Mouse (Mus musculus): ENCODE results near the gene Iqgap2. TPM values are rescaled to one million over a fixed set of nuclear protein-coding genes. Genes with fewer than 3 reads are reported as not detected.

The Iqgap2 gene
- polyA plus RNA-seq, 1 experiment from 2014 or later, result 18.4 TPM

GRCm38 (mm10) chr13:95868896-95869540 is 22.7 kb downstream of the Iqgap2 start:
- Histone ChIP-seq H3K4me2 (ENCODE audit: low read depth, low read length) (no peak overlapping the region), H3K9ac (ENCODE audit: low read length) (no peak overlapping the region), H3K4me3 (replicated peaks; ENCODE audit: low read length) (no peak overlapping the region), H3K9me3 (replicated peaks; ENCODE audit: control insufficient read depth, low read length) (no peaks in the 10 kb centered on the region), H3K27me3 (ENCODE audit: control insufficient read depth, insufficient read depth, low read length) (no peaks in the 10 kb centered on the region), H3K36me3 (ENCODE audit: control insufficient read depth, insufficient read depth, low read length) (no peaks in the 10 kb centered on the region), H3K27ac (ENCODE audit: low read length) (no peak overlapping the region), H3K4me1 (ENCODE audit: control insufficient read depth, insufficient read depth, low read length) (no peaks in the 10 kb centered on the region; the same call in 1 of the 2 replicates)
- 75% methylated on average over 8 of the region's 8 CpGs for WGBS
- ATAC-seq (ENCODE audit: insufficient read depth, low FRiP score), result 0 out of 2 replicates have a peak, but pooled peaks have one; percentile 6

GRCm38 (mm10) chr13:95862201-95862600 is 29.5 kb downstream of the Iqgap2 start:
- H3K27me3 ChIP-seq (ENCODE audit: control insufficient read depth, insufficient read depth, low read length), result no peaks in the 10 kb centered on the region
- peak; percentile 73; the same call in 1 of the 2 replicates for ATAC-seq (ENCODE audit: insufficient read depth, low FRiP score)
- H3K27ac ChIP-seq (ENCODE audit: low read length), result no peak overlapping the region
- 0 out of 2 replicates have a peak, but pooled peaks cover 4% of the 10 kb centered on the region for H3K4me1 ChIP-seq (ENCODE audit: control insufficient read depth, insufficient read depth, low read length)
- H3K9me3 ChIP-seq (replicated peaks; ENCODE audit: control insufficient read depth, low read length), result no peaks in the 10 kb centered on the region
- WGBS, result 49% methylated on average over 8 of the region's 8 CpGs
- H3K4me3 ChIP-seq (replicated peaks; ENCODE audit: low read length), result no peak overlapping the region
- no peaks in the 10 kb centered on the region for H3K36me3 ChIP-seq (ENCODE audit: control insufficient read depth, insufficient read depth, low read length)
- H3K4me2 ChIP-seq (ENCODE audit: low read depth, low read length), result no peak overlapping the region
- no peak overlapping the region for H3K9ac ChIP-seq (ENCODE audit: low read length)

- 56% methylated on average over 4 of the region's 4 CpGs for WGBS
- H3K4me2 ChIP-seq (ENCODE audit: low read depth, low read length), result no peak overlapping the region
- no peaks in the 10 kb centered on the region for H3K9me3 ChIP-seq (replicated peaks; ENCODE audit: control insufficient read depth, low read length)
- no peaks in the 10 kb centered on the region for H3K36me3 ChIP-seq (ENCODE audit: control insufficient read depth, insufficient read depth, low read length)
- ATAC-seq (ENCODE audit: insufficient read depth, low FRiP score), result no peak
- no peaks in the 10 kb centered on the region for H3K27me3 ChIP-seq (ENCODE audit: control insufficient read depth, insufficient read depth, low read length)
- H3K4me1 ChIP-seq (ENCODE audit: control insufficient read depth, insufficient read depth, low read length), result 0 out of 2 replicates have a peak, but pooled peaks cover 4% of the 10 kb centered on the region
- no peak overlapping the region for H3K4me3 ChIP-seq (replicated peaks; ENCODE audit: low read length)
- no peak overlapping the region for H3K27ac ChIP-seq (ENCODE audit: low read length)
- no peak overlapping the region for H3K9ac ChIP-seq (ENCODE audit: low read length)
Observed at GRCm38 (mm10) chr13:95859271-95859670, 32.5 kb downstream of the Iqgap2 start.

DNA sequence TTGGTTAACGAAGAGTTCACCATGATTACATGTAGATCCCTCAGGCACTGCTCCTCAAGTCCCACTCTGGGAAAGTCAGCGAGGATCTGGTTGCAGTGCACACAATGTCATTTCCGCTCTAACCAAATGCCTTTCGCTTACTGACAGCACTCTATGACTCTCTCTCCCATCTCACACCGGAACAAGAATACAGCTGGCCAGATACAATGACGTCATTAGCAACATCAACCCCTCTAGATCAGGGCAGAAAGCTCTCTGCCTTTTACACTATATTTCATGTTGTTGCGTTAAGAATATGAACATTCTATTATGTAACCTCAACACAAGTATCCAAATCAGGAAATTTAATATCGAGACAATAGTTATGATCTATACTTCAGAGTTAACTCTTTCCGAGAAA is 32.9 kb downstream of the Iqgap2 start:
- Histone ChIP-seq H3K4me1 (ENCODE audit: control insufficient read depth, insufficient read depth, low read length) (0 out of 2 replicates have a peak, but pooled peaks cover 4% of the 10 kb centered on the region), H3K27ac (ENCODE audit: low read length) (no peak overlapping the region), H3K36me3 (ENCODE audit: control insufficient read depth, insufficient read depth, low read length) (no peaks in the 10 kb centered on the region), H3K4me2 (ENCODE audit: low read depth, low read length) (no peak overlapping the region), H3K4me3 (replicated peaks; ENCODE audit: low read length) (no peak overlapping the region), H3K9ac (ENCODE audit: low read length) (no peak overlapping the region), H3K27me3 (ENCODE audit: control insufficient read depth, insufficient read depth, low read length) (no peaks in the 10 kb centered on the region), H3K9me3 (replicated peaks; ENCODE audit: control insufficient read depth, low read length) (no peaks in the 10 kb centered on the region)
- WGBS, result 81% methylated on average over 9 of the region's 9 CpGs
- ATAC-seq (ENCODE audit: insufficient read depth, low FRiP score), result no peak

GRCm38 (mm10) chr13:95855537-95855936 is 36.2 kb downstream of the Iqgap2 start:
- WGBS, result 84% methylated on average over 4 of the region's 4 CpGs
- no peaks in the 10 kb centered on the region for H3K36me3 ChIP-seq (ENCODE audit: control insufficient read depth, insufficient read depth, low read length)
- no peak overlapping the region for H3K4me3 ChIP-seq (replicated peaks; ENCODE audit: low read length)
- no peaks in the 10 kb centered on the region for H3K27me3 ChIP-seq (ENCODE audit: control insufficient read depth, insufficient read depth, low read length)
- H3K4me2 ChIP-seq (ENCODE audit: low read depth, low read length), result no peak overlapping the region
- no peak for ATAC-seq (ENCODE audit: insufficient read depth, low FRiP score)
- H3K27ac ChIP-seq (ENCODE audit: low read length), result no peak overlapping the region
- no peaks in the 10 kb centered on the region for H3K9me3 ChIP-seq (replicated peaks; ENCODE audit: control insufficient read depth, low read length)
- H3K4me1 ChIP-seq (ENCODE audit: control insufficient read depth, insufficient read depth, low read length), result no peaks in the 10 kb centered on the region
- H3K9ac ChIP-seq (ENCODE audit: low read length), result no peak overlapping the region

- ATAC-seq (ENCODE audit: insufficient read depth, low FRiP score), result no peak
- WGBS, result 61% methylated on average over 4 of the region's 4 CpGs
- Histone ChIP-seq H3K36me3 (ENCODE audit: control insufficient read depth, insufficient read depth, low read length) (no peaks in the 10 kb centered on the region), H3K9me3 (replicated peaks; ENCODE audit: control insufficient read depth, low read length) (no peaks in the 10 kb centered on the region), H3K4me1 (ENCODE audit: control insufficient read depth, insufficient read depth, low read length) (no peaks in the 10 kb centered on the region), H3K27ac (ENCODE audit: low read length) (no peak overlapping the region), H3K27me3 (ENCODE audit: control insufficient read depth, insufficient read depth, low read length) (no peaks in the 10 kb centered on the region), H3K4me3 (replicated peaks; ENCODE audit: low read length) (no peak overlapping the region), H3K4me2 (ENCODE audit: low read depth, low read length) (no peak overlapping the region), H3K9ac (ENCODE audit: low read length) (no peak overlapping the region)
Observed at GRCm38 (mm10) chr13:95851611-95852010, 40.1 kb downstream of the Iqgap2 start.

- no peaks in the 10 kb centered on the region for H3K4me1 ChIP-seq (ENCODE audit: control insufficient read depth, insufficient read depth, low read length)
- no peaks in the 10 kb centered on the region for H3K9me3 ChIP-seq (replicated peaks; ENCODE audit: control insufficient read depth, low read length)
- no peaks in the 10 kb centered on the region for H3K27me3 ChIP-seq (ENCODE audit: control insufficient read depth, insufficient read depth, low read length)
- H3K4me2 ChIP-seq (ENCODE audit: low read depth, low read length), result no peak overlapping the region
- no peaks in the 10 kb centered on the region for H3K36me3 ChIP-seq (ENCODE audit: control insufficient read depth, insufficient read depth, low read length)
- ATAC-seq (ENCODE audit: insufficient read depth, low FRiP score), result no peak
- no peak overlapping the region for H3K9ac ChIP-seq (ENCODE audit: low read length)
- WGBS, result 52% methylated on average over 5 of the region's 5 CpGs
- no peak overlapping the region for H3K4me3 ChIP-seq (replicated peaks; ENCODE audit: low read length)
- no peak overlapping the region for H3K27ac ChIP-seq (ENCODE audit: low read length)
Observed at GRCm38 (mm10) chr13:95850451-95850850, 41.3 kb downstream of the Iqgap2 start.

DNA sequence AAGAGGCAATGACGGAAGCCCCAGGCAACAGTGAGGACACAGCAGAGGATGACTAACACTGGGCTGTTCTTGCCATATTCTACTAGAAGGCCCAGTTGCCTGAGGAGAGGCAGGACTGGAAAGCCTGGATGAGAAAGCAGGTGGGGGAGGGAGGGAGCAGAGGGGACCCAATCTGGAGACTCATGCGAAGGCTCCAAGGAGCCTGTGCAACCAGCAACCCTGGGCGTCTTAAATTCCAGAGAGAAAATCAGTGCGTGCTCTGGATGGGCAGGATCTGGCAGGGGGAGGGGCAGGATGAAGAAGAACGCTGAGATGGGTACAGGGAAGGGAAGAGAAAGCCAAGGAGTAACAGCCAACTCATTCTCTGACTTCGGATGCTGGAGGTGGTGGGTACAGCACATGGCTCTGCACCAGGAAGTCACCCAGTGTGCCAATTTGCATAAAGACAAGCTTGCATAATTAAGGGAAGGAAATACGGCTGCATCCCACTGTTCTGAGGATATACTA is 42.2 kb downstream of the Iqgap2 start:
- Histone ChIP-seq H3K27ac (ENCODE audit: low read length) (no peak overlapping the region), H3K9me3 (replicated peaks; ENCODE audit: control insufficient read depth, low read length) (no peaks in the 10 kb centered on the region), H3K9ac (ENCODE audit: low read length) (no peak overlapping the region), H3K36me3 (ENCODE audit: control insufficient read depth, insufficient read depth, low read length) (no peaks in the 10 kb centered on the region), H3K27me3 (ENCODE audit: control insufficient read depth, insufficient read depth, low read length) (no peaks in the 10 kb centered on the region), H3K4me2 (ENCODE audit: low read depth, low read length) (no peak overlapping the region), H3K4me1 (ENCODE audit: control insufficient read depth, insufficient read depth, low read length) (no peaks in the 10 kb centered on the region), H3K4me3 (replicated peaks; ENCODE audit: low read length) (no peak overlapping the region)
- ATAC-seq (ENCODE audit: insufficient read depth, low FRiP score), result no peak
- 52% methylated on average over 7 of the region's 7 CpGs for WGBS

DNA sequence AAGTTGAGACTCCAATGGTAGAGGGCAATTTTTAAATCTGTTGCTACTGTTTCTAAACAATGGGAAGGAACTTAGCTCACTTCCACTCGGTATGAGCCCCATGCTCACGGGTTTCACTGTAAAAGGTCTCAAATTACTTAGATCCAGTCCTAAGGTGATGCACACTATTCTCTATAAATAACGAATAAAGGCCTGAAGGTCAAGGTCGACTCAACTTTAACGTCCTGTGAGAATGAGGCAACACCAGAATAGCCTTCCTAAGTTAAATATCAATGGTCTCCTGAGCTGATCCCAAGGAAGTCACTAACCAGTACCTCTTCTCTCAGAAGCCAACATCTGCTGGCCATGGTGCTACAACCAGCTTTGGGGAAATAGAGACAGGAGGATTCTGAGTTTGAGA is 45.4 kb downstream of the Iqgap2 start:
- Histone ChIP-seq H3K36me3 (ENCODE audit: control insufficient read depth, insufficient read depth, low read length) (no peaks in the 10 kb centered on the region), H3K27ac (ENCODE audit: low read length) (no peak overlapping the region), H3K4me3 (replicated peaks; ENCODE audit: low read length) (no peak overlapping the region), H3K4me2 (ENCODE audit: low read depth, low read length) (no peak overlapping the region), H3K9me3 (replicated peaks; ENCODE audit: control insufficient read depth, low read length) (no peaks in the 10 kb centered on the region), H3K27me3 (ENCODE audit: control insufficient read depth, insufficient read depth, low read length) (no peaks in the 10 kb centered on the region), H3K4me1 (ENCODE audit: control insufficient read depth, insufficient read depth, low read length) (no peaks in the 10 kb centered on the region), H3K9ac (ENCODE audit: low read length) (no peak overlapping the region)
- no peak for ATAC-seq (ENCODE audit: insufficient read depth, low FRiP score)
- WGBS, result 60% methylated on average over 5 of the region's 5 CpGs

Measured in stomach, embryonic 16.5 days (tissue).